Mouse (Mus musculus): ENCODE measurements at regions not wholly inside any gene's neighbourhood (a gene's known extent, or its start where the extent isn't known, plus 50 kb on each side); places are given as distances from the start of the nearest gene placed in this dataset.

- no peaks in the 10 kb centered on the region for H3K27me3 ChIP-seq (replicated peaks)
- no peak overlapping the region for H3K4me3 ChIP-seq
- ATAC-seq (ENCODE audit: extremely low read depth, insufficient number of reproducible peaks, low FRiP score, low TSS enrichment), result no peak
- 31% methylated on average over 5 of the region's 5 CpGs for WGBS
- no peaks in the 10 kb centered on the region for H3K36me3 ChIP-seq
- H3K4me2 ChIP-seq, result no peak overlapping the region
- H3K9ac ChIP-seq, result no peak overlapping the region
- no peaks in the 10 kb centered on the region for H3K4me1 ChIP-seq
- H3K27ac ChIP-seq (replicated peaks), result no peak overlapping the region
- H3K9me3 ChIP-seq, result no peaks in the 10 kb centered on the region
Observed at GRCm38 (mm10) chr6:133904501-133904900, 50.9 kb upstream of the Kap start.

GRCm38 (mm10) chr6:133934667-133935066, 81.1 kb upstream of the Kap start:
- no peak for ATAC-seq (ENCODE audit: extremely low read depth, insufficient number of reproducible peaks, low FRiP score, low TSS enrichment)
- Histone ChIP-seq H3K4me2 (no peak overlapping the region), H3K27ac (replicated peaks) (no peak overlapping the region), H3K36me3 (no peaks in the 10 kb centered on the region), H3K27me3 (replicated peaks) (no peaks in the 10 kb centered on the region), H3K4me1 (no peaks in the 10 kb centered on the region), H3K4me3 (no peak overlapping the region), H3K9ac (no peak overlapping the region), H3K9me3 (no peaks in the 10 kb centered on the region)
- WGBS, result 80% methylated on average over 7 of the region's 7 CpGs

- no peak overlapping the region for H3K9ac ChIP-seq
- WGBS, result 78% methylated on average over 2 of the region's 2 CpGs
- no peak overlapping the region for H3K27ac ChIP-seq (replicated peaks)
- H3K4me2 ChIP-seq, result no peak overlapping the region
- no peaks in the 10 kb centered on the region for H3K9me3 ChIP-seq
- H3K36me3 ChIP-seq, result no peaks in the 10 kb centered on the region
- no peak for ATAC-seq (ENCODE audit: extremely low read depth, insufficient number of reproducible peaks, low FRiP score, low TSS enrichment)
- no peak overlapping the region for H3K4me3 ChIP-seq
- H3K4me1 ChIP-seq, result no peaks in the 10 kb centered on the region
- H3K27me3 ChIP-seq (replicated peaks), result no peaks in the 10 kb centered on the region
Observed at GRCm38 (mm10) chr6:133935671-133936070, 82.1 kb upstream of the Kap start.

- no peak overlapping the region for H3K4me2 ChIP-seq
- no peaks in the 10 kb centered on the region for H3K36me3 ChIP-seq
- H3K9me3 ChIP-seq, result no peaks in the 10 kb centered on the region
- no peak overlapping the region for H3K4me3 ChIP-seq
- no peak overlapping the region for H3K27ac ChIP-seq (replicated peaks)
- no peak for ATAC-seq (ENCODE audit: extremely low read depth, insufficient number of reproducible peaks, low FRiP score, low TSS enrichment)
- no peak overlapping the region for H3K9ac ChIP-seq
- no peaks in the 10 kb centered on the region for H3K4me1 ChIP-seq
- WGBS, result 74% methylated on average over 11 of the region's 11 CpGs
- no peaks in the 10 kb centered on the region for H3K27me3 ChIP-seq (replicated peaks)
Observed at GRCm38 (mm10) chr6:133959902-133960634, 75.4 kb upstream of the Etv6 start.

GRCm38 (mm10) chr6:133960713-133961112, 74.8 kb upstream of the Etv6 start:
- no peaks in the 10 kb centered on the region for H3K27me3 ChIP-seq (replicated peaks)
- H3K9me3 ChIP-seq, result no peaks in the 10 kb centered on the region
- WGBS, result 19% methylated on average over 7 of the region's 7 CpGs
- no peak overlapping the region for H3K27ac ChIP-seq (replicated peaks)
- H3K4me3 ChIP-seq, result no peak overlapping the region
- H3K4me2 ChIP-seq, result no peak overlapping the region
- H3K4me1 ChIP-seq, result no peaks in the 10 kb centered on the region
- no peaks in the 10 kb centered on the region for H3K36me3 ChIP-seq
- H3K9ac ChIP-seq, result no peak overlapping the region
- ATAC-seq (ENCODE audit: extremely low read depth, insufficient number of reproducible peaks, low FRiP score, low TSS enrichment), result no peak

- H3K36me3 ChIP-seq, result no peaks in the 10 kb centered on the region
- no peak for ATAC-seq (ENCODE audit: extremely low read depth, insufficient number of reproducible peaks, low FRiP score, low TSS enrichment)
- no peaks in the 10 kb centered on the region for H3K9me3 ChIP-seq
- 83% methylated on average over 5 of the region's 5 CpGs for WGBS
- no peaks in the 10 kb centered on the region for H3K4me1 ChIP-seq
- H3K27ac ChIP-seq (replicated peaks), result no peak overlapping the region
- no peak overlapping the region for H3K9ac ChIP-seq
- H3K4me2 ChIP-seq, result no peak overlapping the region
- H3K4me3 ChIP-seq, result no peak overlapping the region
- H3K27me3 ChIP-seq (replicated peaks), result no peaks in the 10 kb centered on the region
Observed at GRCm38 (mm10) chr6:133962641-133963040, 72.9 kb upstream of the Etv6 start.

GRCm38 (mm10) chr6:133963264-133963663, 72.2 kb upstream of the Etv6 start:
- ATAC-seq (ENCODE audit: extremely low read depth, insufficient number of reproducible peaks, low FRiP score, low TSS enrichment), result no peak
- Histone ChIP-seq H3K9me3 (no peaks in the 10 kb centered on the region), H3K9ac (no peak overlapping the region), H3K4me1 (no peaks in the 10 kb centered on the region), H3K4me2 (no peak overlapping the region), H3K27me3 (replicated peaks) (no peaks in the 10 kb centered on the region), H3K27ac (replicated peaks) (no peak overlapping the region), H3K4me3 (no peak overlapping the region), H3K36me3 (no peaks in the 10 kb centered on the region)
- 81% methylated on average over 6 of the region's 6 CpGs for WGBS

- ATAC-seq (ENCODE audit: extremely low read depth, insufficient number of reproducible peaks, low FRiP score, low TSS enrichment), result no peak
- WGBS, result 73% methylated on average over 3 of the region's 3 CpGs
- Histone ChIP-seq H3K4me2 (no peak overlapping the region), H3K4me1 (no peaks in the 10 kb centered on the region), H3K27me3 (replicated peaks) (no peaks in the 10 kb centered on the region), H3K9me3 (no peaks in the 10 kb centered on the region), H3K4me3 (no peak overlapping the region), H3K36me3 (no peaks in the 10 kb centered on the region), H3K27ac (replicated peaks) (no peak overlapping the region), H3K9ac (no peak overlapping the region)
Observed at GRCm38 (mm10) chr6:133967286-133967685, 68.2 kb upstream of the Etv6 start.

- H3K27me3 ChIP-seq (replicated peaks), result no peaks in the 10 kb centered on the region
- H3K36me3 ChIP-seq, result no peaks in the 10 kb centered on the region
- H3K9ac ChIP-seq, result no peak overlapping the region
- H3K4me1 ChIP-seq, result peaks cover 3% of the 10 kb centered on the region; the same call in 1 of the 2 replicates
- H3K27ac ChIP-seq (replicated peaks), result no peak overlapping the region
- no peak overlapping the region for H3K4me2 ChIP-seq
- no peaks in the 10 kb centered on the region for H3K9me3 ChIP-seq
- H3K4me3 ChIP-seq, result no peak overlapping the region
- 58% methylated on average over 6 of the region's 6 CpGs for WGBS
- ATAC-seq (ENCODE audit: extremely low read depth, insufficient number of reproducible peaks, low FRiP score, low TSS enrichment), result no peak
Observed at GRCm38 (mm10) chr6:133972054-133972705, 63.3 kb upstream of the Etv6 start.

- Histone ChIP-seq H3K27me3 (replicated peaks) (no peaks in the 10 kb centered on the region), H3K9me3 (no peaks in the 10 kb centered on the region), H3K27ac (replicated peaks) (no peak overlapping the region), H3K9ac (no peak overlapping the region), H3K4me3 (no peak overlapping the region), H3K4me1 (peaks cover 3% of the 10 kb centered on the region; the same call in 1 of the 2 replicates), H3K36me3 (no peaks in the 10 kb centered on the region), H3K4me2 (no peak overlapping the region)
- WGBS, result 85% methylated on average over 7 of the region's 7 CpGs
- ATAC-seq (ENCODE audit: extremely low read depth, insufficient number of reproducible peaks, low FRiP score, low TSS enrichment), result no peak
Observed at GRCm38 (mm10) chr6:133973205-133973838, 62.2 kb upstream of the Etv6 start.

GRCm38 (mm10) chr6:133975951-133976350, 59.5 kb upstream of the Etv6 start:
- no peak overlapping the region for H3K4me2 ChIP-seq
- H3K4me1 ChIP-seq, result peaks cover 3% of the 10 kb centered on the region; the same call in 1 of the 2 replicates
- H3K27ac ChIP-seq (replicated peaks), result no peak overlapping the region
- H3K9ac ChIP-seq, result no peak overlapping the region
- 48% methylated on average over 1 of the region's 1 CpGs for WGBS
- H3K36me3 ChIP-seq, result no peaks in the 10 kb centered on the region
- no peaks in the 10 kb centered on the region for H3K27me3 ChIP-seq (replicated peaks)
- H3K9me3 ChIP-seq, result 0 out of 2 replicates have a peak, but pooled peaks cover 1% of the 10 kb centered on the region
- H3K4me3 ChIP-seq, result no peak overlapping the region
- no peak for ATAC-seq (ENCODE audit: extremely low read depth, insufficient number of reproducible peaks, low FRiP score, low TSS enrichment)
